Mouse (Mus musculus): Measurements from ENCODE around the gene Rere.

- TF ChIP-seq POLR2A (IDR thresholded peaks at IDR 0.05; ENCODE audit: borderline replicate concordance, extremely low read depth, insufficient read depth, insufficient read length, poor library complexity, severe bottlenecking) (no peak), CTCF (IDR thresholded peaks at IDR 0.05; ENCODE audit: borderline replicate concordance, extremely low read depth, insufficient read depth, insufficient read length) (no peak)
Observed at GRCm38 (mm10) chr4:150591602-150592001, 310.2 kb downstream of the Rere start.
